Mouse (Mus musculus) heart, embryonic 10.5 days (tissue): Measurements from ENCODE around the gene Tmem177. TPM values are rescaled to one million over a fixed set of nuclear protein-coding genes. Genes with fewer than 3 reads are reported as not detected.

ENCODE experiments used
- DNase-seq: peaks from one replicate; pipeline ENCODE4 v3.0.0-alpha.2; 2017; ENCODE audit warnings: low spot score
- H3K27ac ChIP-seq: fragments of 300-500 bp; sonication (generic); 2 replicates; pipeline ENCODE4 v1.5.1; 2016; ENCODE audit warnings: mild to moderate bottlenecking
- H3K27me3 ChIP-seq: fragments of 300-500 bp; sonication (generic); 2 replicates; pipeline ENCODE4 v1.6.1; 2016; ENCODE audit warnings: mild to moderate bottlenecking; ENCODE audit not compliant: poor library complexity, insufficient read depth, severe bottlenecking
- H3K36me3 ChIP-seq: fragments of 300-500 bp; sonication (generic); 2 replicates; pipeline ENCODE4 v1.6.1; 2016; ENCODE audit warnings: mild to moderate bottlenecking, moderate library complexity
- H3K4me1 ChIP-seq: fragments of 300-500 bp; sonication (generic); 2 replicates; pipeline ENCODE4 v1.6.1; 2016; ENCODE audit warnings: mild to moderate bottlenecking
- H3K4me3 ChIP-seq: fragments of 300-500 bp; sonication (generic); 2 replicates; pipeline ENCODE4 v1.5.1; 2016; ENCODE audit warnings: mild to moderate bottlenecking, moderate library complexity
- H3K9me3 ChIP-seq: fragments of 300-500 bp; sonication (generic); 2 replicates; pipeline ENCODE4 v1.6.1; 2016; ENCODE audit warnings: mild to moderate bottlenecking, moderate library complexity
- WGBS: fragments of 180-500 bp; shearing (Covaris S2); methylation state at CpG from one replicate; pipeline ENCODE4 v1.1.7; 2016; 5-methylcytosine and 5-hydroxymethylcytosine counted together
- polyA plus RNA-seq: library from polyadenylated mRNA; unstranded; fragments of >200 nt; fragmentation: Nextera tagmentation; extraction: Ambion mirVana; gene quantifications from 2 replicates; pipeline ENCODE4 v1.2.1, GENCODE M21; 2016

Gene Tmem177
- polyA plus RNA-seq, 1 experiment from 2014 or later, result 7.5 TPM

DNA sequence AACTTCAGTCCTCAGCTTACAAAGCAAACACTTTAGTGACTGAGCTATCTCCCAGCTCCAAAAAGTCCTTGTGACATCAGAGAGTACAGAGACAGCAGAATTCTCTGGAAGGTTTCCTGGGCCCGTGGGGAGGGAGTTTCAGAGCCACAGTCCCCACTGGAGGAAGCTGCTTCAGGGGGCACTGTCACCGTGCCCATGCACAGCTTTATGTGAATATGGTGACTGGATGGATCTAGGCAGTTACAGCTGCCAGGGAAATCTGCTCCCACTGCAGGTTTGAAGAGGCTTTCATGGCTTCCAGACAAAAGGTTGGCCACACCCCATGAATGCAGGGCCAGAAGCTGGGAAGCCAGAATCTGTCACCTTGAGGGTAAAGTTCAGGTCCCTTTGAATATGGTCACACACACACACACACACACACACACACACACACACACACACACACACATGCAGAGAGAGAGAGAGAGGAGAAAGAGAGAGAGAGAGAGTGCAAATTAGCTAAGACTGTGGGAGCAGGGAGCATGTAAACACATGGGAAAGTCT, 5.7 kb downstream of the Tmem177 start:
- DNase-seq, result no peak
- H3K27me3 ChIP-seq, result no peaks in the 10 kb centered on the region
- WGBS, result 76% methylated on average over 2 of the region's 2 CpGs
- H3K36me3 ChIP-seq, result peaks cover 24% of the 10 kb centered on the region
- no peak overlapping the region for H3K4me3 ChIP-seq
- no peak overlapping the region; the same call in 1 of the 2 replicates for H3K27ac ChIP-seq
- H3K4me1 ChIP-seq, result peaks cover 11% of the 10 kb centered on the region
- no peaks in the 10 kb centered on the region for H3K9me3 ChIP-seq

DNA sequence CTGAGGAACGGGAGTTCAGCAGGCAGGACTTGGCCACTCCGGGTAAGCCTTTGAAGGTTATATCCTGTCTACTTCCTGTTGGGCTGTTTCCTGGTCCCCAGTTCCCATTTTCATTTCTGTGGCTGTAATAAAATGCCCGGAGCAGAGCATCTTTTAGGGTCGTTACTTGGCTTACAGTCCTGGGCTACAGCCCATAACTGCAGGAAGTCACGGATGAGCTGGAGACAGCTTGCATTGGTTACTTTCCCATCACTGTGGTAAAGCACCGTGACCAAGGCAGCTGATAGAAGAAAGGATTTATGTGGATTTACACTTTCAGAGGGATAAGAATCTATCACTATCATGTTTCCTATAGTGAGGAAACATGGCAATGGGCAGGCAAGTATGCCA, 9.8 kb downstream of the Tmem177 start:
- Histone ChIP-seq H3K9me3 (no peaks in the 10 kb centered on the region), H3K27ac (peak overlapping the region; percentile 65; the same call in 1 of the 2 replicates), H3K36me3 (no peaks in the 10 kb centered on the region), H3K4me3 (no peak overlapping the region), H3K27me3 (no peaks in the 10 kb centered on the region), H3K4me1 (peaks cover 9% of the 10 kb centered on the region)
- WGBS, result 70% methylated on average over 6 of the region's 6 CpGs
- no peak for DNase-seq

DNA sequence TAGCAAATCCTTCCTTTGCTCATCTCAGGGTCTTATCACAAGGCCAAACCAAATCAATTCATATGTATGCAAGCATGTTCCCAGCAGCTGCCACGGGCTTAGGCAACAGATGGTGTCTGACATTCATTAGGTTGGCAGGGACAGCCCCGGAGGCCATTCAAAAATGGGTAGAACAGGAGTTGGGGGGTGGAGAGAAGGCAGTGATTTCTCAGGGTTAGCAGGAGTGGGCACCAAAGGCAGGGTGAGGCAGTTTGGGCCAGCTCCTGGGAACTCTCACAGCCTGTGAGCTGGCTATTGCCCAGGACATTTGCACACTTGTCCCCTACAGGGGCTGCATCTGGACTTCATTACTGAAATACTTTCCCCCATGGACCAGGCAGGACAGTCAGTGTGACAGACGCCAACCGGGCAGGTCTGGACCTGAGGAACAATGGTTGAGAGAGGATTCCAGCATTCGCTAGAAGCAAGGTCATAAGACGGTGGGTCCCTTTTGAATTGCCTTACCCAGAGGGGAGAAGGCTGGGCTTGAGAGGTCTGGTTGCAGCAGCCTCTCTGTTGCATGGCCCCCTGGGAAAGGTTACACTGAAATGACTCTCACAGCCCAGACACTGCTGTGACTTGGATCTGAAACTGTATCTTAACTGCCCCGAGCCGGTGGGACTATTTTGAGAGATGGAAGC, 10.3 kb downstream of the Tmem177 start:
- DNase-seq, result no peak
- peaks cover 9% of the 10 kb centered on the region for H3K4me1 ChIP-seq
- peak overlapping the region; percentile 65 for H3K27ac ChIP-seq
- no peaks in the 10 kb centered on the region for H3K9me3 ChIP-seq
- no peaks in the 10 kb centered on the region for H3K27me3 ChIP-seq
- WGBS, result 59% methylated on average over 8 of the region's 8 CpGs
- H3K4me3 ChIP-seq, result no peak overlapping the region
- no peaks in the 10 kb centered on the region for H3K36me3 ChIP-seq

- H3K4me3 ChIP-seq, result no peak overlapping the region
- H3K9me3 ChIP-seq, result no peaks in the 10 kb centered on the region
- no peak for DNase-seq
- H3K36me3 ChIP-seq, result no peaks in the 10 kb centered on the region
- peaks cover 9% of the 10 kb centered on the region for H3K4me1 ChIP-seq
- H3K27ac ChIP-seq, result no peak overlapping the region
- 78% methylated on average over 11 of the region's 11 CpGs for WGBS
- no peaks in the 10 kb centered on the region for H3K27me3 ChIP-seq
Measured at GRCm38 (mm10) chr1:119899195-119900123, 13.5 kb downstream of the Tmem177 start.

DNA sequence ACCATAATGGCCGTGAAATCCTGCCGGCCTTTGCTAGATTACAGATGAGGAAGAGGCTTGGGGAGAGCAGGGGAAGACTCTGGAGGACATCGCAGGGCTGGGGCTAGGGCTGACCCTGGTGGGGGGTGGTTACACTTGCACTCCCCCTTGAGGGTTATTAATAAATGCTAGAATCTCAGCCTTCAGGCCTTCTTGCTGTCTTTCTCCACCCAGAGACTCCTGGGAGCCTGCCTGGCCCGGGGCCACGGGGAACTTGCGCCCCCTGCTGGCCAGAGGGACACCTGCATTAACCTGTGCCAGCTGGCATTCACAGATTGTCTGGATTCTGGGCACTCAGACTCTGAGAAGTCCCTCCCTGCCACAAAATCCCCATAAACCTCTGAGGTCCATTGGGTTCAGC, 18.1 kb downstream of the Tmem177 start:
- no peaks in the 10 kb centered on the region for H3K27me3 ChIP-seq
- no peak overlapping the region for H3K4me3 ChIP-seq
- H3K27ac ChIP-seq, result no peak overlapping the region
- WGBS, result 36% methylated on average over 6 of the region's 6 CpGs
- no peaks in the 10 kb centered on the region for H3K9me3 ChIP-seq
- no peaks in the 10 kb centered on the region for H3K36me3 ChIP-seq
- H3K4me1 ChIP-seq, result 0 out of 2 replicates have a peak, but pooled peaks cover 6% of the 10 kb centered on the region
- peak; percentile 88 for DNase-seq

DNA sequence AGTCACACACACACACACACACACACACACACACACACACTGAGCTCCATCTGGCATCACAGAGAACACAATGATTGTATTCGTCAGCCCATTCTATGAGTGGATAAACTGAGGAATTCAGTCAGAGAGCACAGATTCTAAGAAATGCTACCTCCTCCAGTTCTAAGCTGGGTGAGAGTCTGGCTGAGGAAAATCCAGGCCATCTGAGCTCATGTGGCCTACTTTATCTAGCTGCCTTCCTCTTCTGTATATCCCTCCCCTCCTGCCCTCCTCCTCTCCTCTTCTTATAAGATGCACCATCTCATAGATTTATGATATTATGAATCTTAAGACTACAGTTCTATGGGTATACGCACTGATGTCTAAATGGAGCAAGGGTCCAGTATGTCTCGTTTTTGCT, 19.4 kb downstream of the Tmem177 start:
- H3K27ac ChIP-seq, result no peak overlapping the region
- 0 out of 2 replicates have a peak, but pooled peaks cover 6% of the 10 kb centered on the region for H3K4me1 ChIP-seq
- DNase-seq, result no peak
- no peaks in the 10 kb centered on the region for H3K36me3 ChIP-seq
- 68% methylated on average over 3 of the region's 3 CpGs for WGBS
- no peaks in the 10 kb centered on the region for H3K27me3 ChIP-seq
- no peaks in the 10 kb centered on the region for H3K9me3 ChIP-seq
- H3K4me3 ChIP-seq, result no peak overlapping the region

DNA sequence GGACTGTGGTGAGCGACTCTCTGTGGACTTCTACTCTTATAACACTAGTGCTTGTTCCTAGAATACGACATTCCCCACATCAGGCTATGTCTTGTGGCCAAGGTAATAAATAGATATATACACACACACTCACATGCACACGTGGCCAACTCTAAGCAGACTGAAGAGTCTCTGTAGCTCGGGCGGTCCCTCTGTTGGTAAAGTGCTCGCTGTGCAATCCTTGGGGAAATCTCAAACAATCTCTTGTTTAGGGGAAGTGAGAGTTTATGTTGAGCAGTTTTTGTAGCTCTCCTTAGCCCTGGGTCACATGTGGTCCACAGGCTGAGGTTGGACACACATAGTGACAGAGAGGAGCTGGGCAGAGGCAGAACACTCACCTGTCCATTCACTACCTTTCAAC, 20.1 kb downstream of the Tmem177 start:
- Histone ChIP-seq H3K27me3 (no peaks in the 10 kb centered on the region), H3K9me3 (no peaks in the 10 kb centered on the region), H3K36me3 (no peaks in the 10 kb centered on the region), H3K4me3 (no peak overlapping the region), H3K27ac (no peak overlapping the region), H3K4me1 (0 out of 2 replicates have a peak, but pooled peaks cover 6% of the 10 kb centered on the region)
- 77% methylated on average over 6 of the region's 6 CpGs for WGBS
- no peak for DNase-seq

- H3K4me3 ChIP-seq, result no peak overlapping the region
- H3K27me3 ChIP-seq, result no peaks in the 10 kb centered on the region
- WGBS, result 77% methylated on average over 4 of the region's 4 CpGs
- H3K9me3 ChIP-seq, result no peaks in the 10 kb centered on the region
- no peak for DNase-seq
- no peak overlapping the region for H3K27ac ChIP-seq
- H3K4me1 ChIP-seq, result 0 out of 2 replicates have a peak, but pooled peaks cover 6% of the 10 kb centered on the region
- no peaks in the 10 kb centered on the region for H3K36me3 ChIP-seq
Measured at GRCm38 (mm10) chr1:119891865-119892264, 21.1 kb downstream of the Tmem177 start.

DNA sequence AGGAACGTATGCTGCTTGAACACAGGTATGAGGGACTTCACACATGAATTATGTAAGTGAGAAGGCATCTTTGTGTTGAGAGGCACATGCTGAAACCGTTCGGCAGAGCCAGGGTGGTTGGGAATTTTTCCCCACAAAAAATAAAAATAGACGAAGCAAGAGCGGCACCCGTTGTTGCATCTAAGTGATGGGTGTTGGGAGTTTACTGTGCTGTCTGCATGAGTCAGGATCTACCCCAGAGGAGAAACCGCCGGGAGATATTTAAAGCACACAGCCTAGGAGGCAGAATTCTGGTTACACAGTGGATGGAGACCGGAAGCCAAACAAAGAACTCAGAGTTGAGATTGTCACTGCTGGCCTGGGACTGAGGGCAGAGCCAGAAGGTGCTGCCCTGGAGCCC, 21.9 kb downstream of the Tmem177 start:
- H3K36me3 ChIP-seq, result no peaks in the 10 kb centered on the region
- no peaks in the 10 kb centered on the region for H3K27me3 ChIP-seq
- no peak overlapping the region for H3K4me3 ChIP-seq
- peaks cover 13% of the 10 kb centered on the region for H3K4me1 ChIP-seq
- no peak overlapping the region for H3K27ac ChIP-seq
- no peak for DNase-seq
- H3K9me3 ChIP-seq, result no peaks in the 10 kb centered on the region
- 82% methylated on average over 9 of the region's 9 CpGs for WGBS

GRCm38 (mm10) chr1:119889347-119889746, 23.7 kb downstream of the Tmem177 start:
- Histone ChIP-seq H3K4me3 (no peak overlapping the region), H3K9me3 (no peaks in the 10 kb centered on the region), H3K27me3 (no peaks in the 10 kb centered on the region), H3K36me3 (no peaks in the 10 kb centered on the region), H3K4me1 (peaks cover 22% of the 10 kb centered on the region), H3K27ac (no peak overlapping the region)
- no peak for DNase-seq
- 74% methylated on average over 16 of the region's 16 CpGs for WGBS

- WGBS, result 49% methylated on average over 7 of the region's 7 CpGs
- DNase-seq, result no peak
- H3K9me3 ChIP-seq, result no peaks in the 10 kb centered on the region
Measured at GRCm38 (mm10) chr1:119886320-119886719, 26.7 kb downstream of the Tmem177 start.

GRCm38 (mm10) chr1:119884272-119884671, 28.7 kb downstream of the Tmem177 start:
- 93% methylated on average over 3 of the region's 3 CpGs for WGBS

More at GRCm38 (mm10) chr1:119886320-119886719, 26.7 kb downstream of the Tmem177 start:
- H3K27ac ChIP-seq, result no peak overlapping the region
- no peaks in the 10 kb centered on the region for H3K27me3 ChIP-seq
- no peak overlapping the region for H3K4me3 ChIP-seq
- peaks cover 18% of the 10 kb centered on the region for H3K4me1 ChIP-seq
- H3K36me3 ChIP-seq, result no peaks in the 10 kb centered on the region

GRCm38 (mm10) chr1:119878909-119879308, 34.1 kb downstream of the Tmem177 start:
- WGBS, result 86% methylated on average over 7 of the region's 7 CpGs

More at GRCm38 (mm10) chr1:119884272-119884671, 28.7 kb downstream of the Tmem177 start:
- Histone ChIP-seq H3K9me3 (no peaks in the 10 kb centered on the region), H3K4me1 (peaks cover 16% of the 10 kb centered on the region), H3K36me3 (no peaks in the 10 kb centered on the region), H3K27ac (no peak overlapping the region), H3K27me3 (no peaks in the 10 kb centered on the region), H3K4me3 (no peak overlapping the region)
- DNase-seq, result no peak

More at GRCm38 (mm10) chr1:119878909-119879308, 34.1 kb downstream of the Tmem177 start:
- H3K4me1 ChIP-seq, result 0 out of 2 replicates have a peak, but pooled peaks cover 6% of the 10 kb centered on the region
- no peak overlapping the region for H3K27ac ChIP-seq
- H3K27me3 ChIP-seq, result no peaks in the 10 kb centered on the region
- no peaks in the 10 kb centered on the region for H3K9me3 ChIP-seq
- no peaks in the 10 kb centered on the region for H3K36me3 ChIP-seq
- DNase-seq, result no peak
- no peak overlapping the region for H3K4me3 ChIP-seq
